Mouse (Mus musculus) c-Kit-negative CD71-positive TER-119-positive erythroid progenitor cells, embryonic 14.5 days (primary cell): ENCODE data around the gene Trnp1.
A peak's percentile ranks its signal among the peaks of the same experiment; 100 is the strongest.

ENCODE experiments used
- DNase-seq: peaks from one replicate; pipeline ENCODE4 v3.0.0-alpha.2; 2013; ENCODE audit warnings: low read depth, low spot score

Trnp1 gene

GRCm38 (mm10) chr4:133460796-133461325 lies 37.5 kb downstream of the Trnp1 start:
- DNase-seq, result no peak

- DNase-seq, result no peak
These were observed 38.3 kb downstream of the Trnp1 start for GRCm38 (mm10) chr4:133460006-133460405.

- DNase-seq, result no peak
These were observed 40.3 kb downstream of the Trnp1 start for GRCm38 (mm10) chr4:133458044-133458443.

GRCm38 (mm10) chr4:133452433-133452832 lies 45.9 kb downstream of the Trnp1 start:
- DNase-seq, result no peak

GRCm38 (mm10) chr4:133451536-133451935 lies 46.8 kb downstream of the Trnp1 start:
- DNase-seq, result peak; percentile 54

- DNase-seq, result no peak
These were observed 48.6 kb downstream of the Trnp1 start for GRCm38 (mm10) chr4:133449726-133450125.

GRCm38 (mm10) chr4:133448708-133449388 lies 49.5 kb downstream of the Trnp1 start:
- DNase-seq, result no peak

GRCm38 (mm10) chr4:133447967-133448366 lies 50.4 kb downstream of the Trnp1 start:
- DNase-seq, result no peak

- DNase-seq, result no peak
These were observed 51.0 kb downstream of the Trnp1 start for GRCm38 (mm10) chr4:133447366-133447765.

GRCm38 (mm10) chr4:133445727-133446126 lies 52.6 kb downstream of the Trnp1 start:
- no peak for DNase-seq

- no peak for DNase-seq
These were observed 55.3 kb downstream of the Trnp1 start for GRCm38 (mm10) chr4:133443085-133443484.

GRCm38 (mm10) chr4:133442194-133442593 lies 56.2 kb downstream of the Trnp1 start:
- DNase-seq, result no peak
